Mouse (Mus musculus) mouse trophoblast stem cell (cell line): Measurements from ENCODE around the gene Gm21969.

Experiments
- in situ Hi-C, 2 experiments: fragments of 300-500 bp; cut with MseI, MboI; formaldehyde crosslinking; loops; 2 replicates in 1 of 2; 3 replicates in 1 of 2; pipeline ENCODE4 v1.15.1; 2025

Gm21969 gene

DNA sequence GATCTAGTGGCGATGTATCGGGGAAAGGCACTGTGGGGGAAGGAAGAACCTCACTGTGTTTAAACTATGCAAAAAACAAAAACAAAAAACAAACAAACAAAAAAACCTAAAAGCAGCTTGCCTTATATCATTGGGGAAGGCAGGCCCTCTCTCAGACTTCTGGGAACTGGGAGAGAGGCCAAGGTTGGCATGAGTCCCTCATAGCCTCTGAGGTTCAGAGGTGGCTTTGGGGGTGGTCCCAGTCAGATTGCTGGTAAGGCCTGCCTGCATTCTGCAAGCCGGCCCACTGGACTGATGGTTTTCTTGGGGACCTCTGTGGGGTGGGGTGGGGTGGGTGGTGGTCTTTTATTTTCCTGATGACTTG lies 14.0 kb downstream of the Gm21969 start:
- in situ Hi-C loops: no loop called here

DNA sequence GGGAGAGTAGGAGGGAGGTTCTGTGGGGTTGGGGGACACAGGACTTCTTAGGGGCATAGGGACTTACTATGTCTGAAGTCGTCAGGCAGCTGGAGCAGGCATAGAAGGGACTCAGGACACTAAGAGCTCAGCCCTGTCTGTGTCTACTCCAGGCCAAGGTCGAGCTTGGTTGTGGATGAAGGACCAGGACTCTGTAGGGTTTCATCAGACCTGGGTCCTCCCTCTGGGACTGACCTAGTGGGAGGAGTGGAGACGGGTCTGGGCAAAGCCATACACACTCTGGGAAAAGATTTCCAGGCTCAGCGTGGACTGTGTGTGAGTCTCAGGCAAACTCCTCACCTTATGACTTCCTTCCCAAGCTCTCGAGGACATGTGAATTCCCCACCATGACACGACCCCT lies 16.8 kb downstream of the Gm21969 start:
- in situ Hi-C loops: loop anchor here in 1 of 2 experiments (10.0 kb wide), 1 partner anchor 125 kb away; no protein-coding TSS in a partner anchor

GRCm38 (mm10) chr4:139622373-139623282 lies 19.6 kb downstream of the Gm21969 start, which contains the start of gene Aldh4a1:
TSS of gene Aldh4a1 (plus strand) at chr4:139622866.
- in situ Hi-C loops: loop anchor here in 1 of 2 experiments (10.0 kb wide), 1 partner anchor 128 kb away; no protein-coding TSS in a partner anchor

GRCm38 (mm10) chr4:139623434-139624115 lies 20.6 kb downstream of the Gm21969 start:
- in situ Hi-C loops: loop anchor here in 1 of 2 experiments (10.0 kb wide), 1 partner anchor 129 kb away; no protein-coding TSS in a partner anchor

- in situ Hi-C loops: loop anchor here in 1 of 2 experiments (10.0 kb wide), 1 partner anchor 129 kb away; no protein-coding TSS in a partner anchor
These were observed 21.1 kb downstream of the Gm21969 start for GRCm38 (mm10) chr4:139624116-139624489.

DNA sequence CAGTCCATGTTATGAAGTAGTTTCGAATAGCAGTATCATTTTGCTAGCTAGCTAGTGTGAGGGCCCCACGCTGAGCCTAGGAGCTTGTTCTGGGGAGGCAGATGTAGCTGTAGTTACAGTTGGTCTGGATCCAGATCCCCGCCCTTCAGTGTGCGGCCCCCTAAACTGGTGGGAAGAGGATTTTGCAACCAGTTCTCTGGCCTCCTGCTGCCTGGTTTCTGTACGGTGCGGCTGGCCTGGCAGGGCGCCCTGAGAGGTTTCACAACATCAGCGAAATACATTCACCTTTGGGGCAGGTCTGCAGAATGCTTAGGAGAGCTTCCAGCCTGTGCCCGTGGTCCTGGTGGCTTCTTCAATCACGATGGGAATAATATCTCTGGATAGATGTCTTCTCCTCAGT lies 21.7 kb downstream of the Gm21969 start:
- in situ Hi-C loops: loop anchor here in 1 of 2 experiments (10.0 kb wide), 1 partner anchor 130 kb away; no protein-coding TSS in a partner anchor

DNA sequence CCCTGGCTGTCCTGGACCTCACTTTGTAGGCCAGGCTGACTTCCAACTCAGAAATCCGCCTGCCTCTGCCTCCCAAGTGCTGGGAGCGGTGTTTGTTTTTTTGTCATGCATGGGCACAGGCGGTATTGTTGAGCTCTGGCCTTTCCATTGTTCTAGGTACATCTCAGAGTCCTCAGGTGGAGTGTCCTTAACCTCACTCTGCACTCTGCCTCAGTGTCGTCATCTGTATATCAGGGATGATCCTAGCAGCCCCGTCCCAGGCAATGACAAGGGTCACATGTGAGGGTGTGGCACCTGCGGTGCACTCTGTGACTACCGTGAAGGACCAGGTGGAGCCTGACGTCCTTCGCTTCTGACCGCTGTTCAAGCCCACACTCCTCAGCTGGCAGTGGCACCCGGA lies 24.4 kb downstream of the Gm21969 start:
- in situ Hi-C loops: loop anchor here in 1 of 2 experiments (10.0 kb wide), 1 partner anchor 133 kb away; no protein-coding TSS in a partner anchor

GRCm38 (mm10) chr4:139630171-139630570 lies 27.2 kb downstream of the Gm21969 start:
- in situ Hi-C loops: no loop called here

DNA sequence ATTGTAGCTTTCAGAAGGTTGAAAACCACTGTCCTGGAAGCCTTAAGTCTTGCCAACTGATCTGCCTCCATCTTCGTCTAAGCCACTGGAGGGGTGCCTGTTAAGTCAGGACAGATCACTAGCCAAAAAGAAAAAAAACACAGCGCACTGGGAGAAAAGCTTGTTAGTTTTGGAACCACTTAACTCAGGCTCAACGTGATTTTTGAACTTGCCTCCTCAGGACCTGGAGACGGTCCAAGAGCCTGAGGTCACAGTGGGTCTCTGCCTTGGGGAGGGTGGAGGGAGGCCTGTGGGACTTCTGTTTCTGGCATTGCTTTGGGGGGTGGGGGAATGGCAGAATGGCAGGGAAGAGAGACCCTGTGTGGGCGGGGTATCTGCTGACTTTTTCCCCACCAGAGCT lies 28.2 kb downstream of the Gm21969 start:
- in situ Hi-C loops: no loop called here

- in situ Hi-C loops: no loop called here
These were observed 28.7 kb downstream of the Gm21969 start for GRCm38 (mm10) chr4:139631569-139632253.

GRCm38 (mm10) chr4:139632254-139632580 lies 29.2 kb downstream of the Gm21969 start:
- in situ Hi-C loops: no loop called here

- in situ Hi-C loops: no loop called here
These were observed 33.4 kb downstream of the Gm21969 start for GRCm38 (mm10) chr4:139636373-139636772.

- in situ Hi-C loops: no loop called here
These were observed 34.9 kb downstream of the Gm21969 start for GRCm38 (mm10) chr4:139637847-139638246.

DNA sequence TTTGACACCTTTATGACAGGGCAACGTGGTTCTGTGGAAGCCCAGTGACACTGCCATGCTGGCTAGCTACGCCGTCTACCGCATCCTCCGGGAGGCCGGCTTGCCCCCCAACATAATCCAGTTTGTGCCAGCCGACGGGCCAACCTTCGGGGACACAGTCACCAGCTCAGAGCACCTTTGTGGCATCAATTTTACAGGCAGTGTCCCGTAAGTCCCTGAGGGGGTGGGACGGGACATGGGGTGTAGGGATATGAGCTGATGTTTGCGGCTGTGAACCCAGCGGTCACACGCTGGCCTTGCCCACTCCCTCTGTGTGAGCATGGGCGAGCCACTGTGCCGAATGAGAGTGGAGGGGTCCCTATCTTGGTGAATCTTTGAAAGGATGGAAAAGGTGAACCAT lies 35.4 kb downstream of the Gm21969 start:
- in situ Hi-C loops: no loop called here

- in situ Hi-C loops: no loop called here
These were observed 36.8 kb downstream of the Gm21969 start for GRCm38 (mm10) chr4:139639801-139640200.

DNA sequence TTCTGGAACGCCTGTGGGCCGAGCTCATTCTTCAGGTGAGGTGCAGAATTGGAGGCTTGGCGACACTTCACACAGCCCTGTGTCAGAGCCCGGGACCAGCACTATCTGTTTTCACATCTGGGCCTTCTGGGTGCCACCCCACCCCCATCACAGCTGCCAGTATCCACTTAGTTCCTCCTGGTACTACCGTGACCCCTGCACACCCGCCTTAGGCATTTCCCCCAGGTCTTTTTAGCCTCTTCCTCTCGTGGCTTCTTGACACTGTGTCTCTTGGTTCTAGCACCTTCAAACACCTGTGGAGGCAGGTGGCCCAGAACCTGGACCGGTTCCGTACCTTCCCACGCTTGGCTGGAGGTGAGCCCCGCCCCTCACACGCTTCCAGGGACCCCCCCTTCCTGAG lies 37.3 kb downstream of the Gm21969 start:
- in situ Hi-C loops: no loop called here

GRCm38 (mm10) chr4:139640775-139641174 lies 37.8 kb downstream of the Gm21969 start:
- in situ Hi-C loops: no loop called here

DNA sequence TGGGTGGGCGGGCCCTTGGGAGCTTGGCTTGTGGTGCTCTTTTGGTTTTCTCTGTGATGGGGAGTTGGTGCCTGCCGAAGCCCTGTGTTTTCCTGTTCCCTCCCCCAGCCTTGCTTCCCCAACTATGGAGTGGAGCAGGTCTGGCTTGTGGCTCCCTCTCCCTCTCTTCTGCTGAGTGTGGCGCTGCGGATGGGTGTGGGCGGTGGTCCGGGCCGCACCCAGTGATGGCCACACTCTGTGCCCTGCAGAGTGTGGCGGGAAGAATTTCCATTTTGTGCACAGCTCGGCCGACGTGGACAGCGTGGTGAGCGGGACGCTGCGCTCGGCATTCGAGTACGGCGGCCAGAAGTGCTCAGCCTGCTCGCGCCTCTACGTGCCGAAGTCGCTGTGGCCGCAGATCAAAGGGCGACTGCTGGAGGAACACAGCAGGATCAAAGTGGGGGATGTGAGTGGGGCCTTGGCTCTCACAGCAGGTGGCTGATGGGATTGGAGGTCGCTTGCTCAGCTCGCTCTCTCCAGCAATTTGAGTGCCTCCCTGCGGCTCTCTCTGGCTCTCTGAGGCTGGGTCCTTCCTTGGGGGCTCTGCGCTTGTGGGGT lies 38.9 kb downstream of the Gm21969 start:
- in situ Hi-C loops: no loop called here

DNA sequence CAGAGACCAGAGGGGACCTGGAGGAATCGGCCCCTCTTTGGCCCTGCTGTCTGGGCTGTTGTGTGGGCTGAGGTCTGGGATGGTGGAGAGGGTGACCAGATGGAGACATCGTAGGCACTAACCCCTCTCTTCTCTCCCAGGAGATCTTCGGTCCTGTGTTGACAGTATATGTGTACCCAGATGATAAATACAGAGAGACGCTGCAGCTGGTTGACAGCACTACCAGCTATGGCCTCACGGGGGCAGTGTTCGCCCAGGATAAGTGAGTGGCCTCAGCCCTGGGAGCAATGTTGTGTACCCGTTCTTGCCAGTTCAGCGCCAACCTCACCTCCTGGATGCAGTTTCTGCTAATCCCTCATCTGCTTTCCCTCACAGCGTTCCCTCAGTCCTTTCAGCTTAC lies 41.0 kb downstream of the Gm21969 start:
- in situ Hi-C loops: no loop called here

DNA sequence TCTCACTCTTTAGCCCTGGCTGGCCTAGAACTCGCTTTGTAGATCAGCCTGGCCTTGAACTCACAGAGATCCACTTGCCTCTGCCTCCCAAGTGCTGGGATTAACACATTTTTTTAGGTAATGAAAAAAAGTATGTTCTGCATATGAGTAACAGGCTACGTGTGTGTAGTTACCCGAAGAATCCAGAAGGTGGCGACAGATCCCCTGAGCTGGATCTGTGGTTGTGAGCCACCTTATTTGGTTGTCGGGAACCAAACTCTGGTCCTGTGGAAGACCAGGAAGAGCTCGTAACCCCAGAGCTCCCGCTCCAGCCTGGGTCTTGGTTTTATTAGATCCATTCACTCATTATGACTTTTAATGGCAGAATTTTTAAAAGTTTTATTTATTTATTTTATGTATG lies 43.9 kb downstream of the Gm21969 start:
- in situ Hi-C loops: no loop called here

DNA sequence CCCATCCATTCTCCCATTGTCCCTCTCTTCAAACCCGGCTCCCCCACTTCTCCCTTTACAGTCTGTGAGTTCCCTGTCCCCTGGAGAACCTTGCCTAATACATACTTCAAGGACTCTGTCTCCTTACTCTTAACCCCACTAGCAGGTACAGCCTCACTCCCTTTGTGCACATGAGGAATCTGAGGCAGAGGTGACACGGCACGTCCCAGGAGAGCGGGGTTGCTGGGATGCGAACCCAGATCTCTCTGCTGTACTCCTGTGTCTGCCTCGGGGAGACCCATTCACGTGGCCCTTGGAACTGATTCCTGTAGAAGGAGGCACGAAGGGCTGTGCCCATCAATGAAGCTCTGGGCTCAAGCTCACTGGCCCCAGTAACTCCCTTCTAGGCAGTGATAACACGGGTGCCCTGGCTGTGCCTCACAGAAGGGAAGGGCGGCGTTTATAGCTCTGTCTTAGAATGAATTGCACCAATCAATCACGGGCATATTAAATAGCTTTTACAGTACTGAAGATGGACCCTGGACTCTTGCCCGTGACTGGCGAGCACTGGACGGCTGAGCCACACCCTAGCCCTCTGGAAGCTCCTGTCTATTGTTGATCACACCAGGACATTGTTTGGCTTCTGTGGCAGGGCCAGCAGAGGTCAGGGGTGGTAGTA lies 47.2 kb downstream of the Gm21969 start:
- in situ Hi-C loops: no loop called here
